Mouse (Mus musculus) telencephalon, adult 2 months (tissue): Measurements from ENCODE around the gene Aco2.
"Not testable (repeated sequence)": the region's sequence is repeated elsewhere in the genome, so short reads cannot be mapped to it uniquely, and the experiment has no call there.

Source experiments
- DNase-seq: peaks from one replicate; pipeline ENCODE4 v3.0.0-alpha.2; 2011; ENCODE audit warnings: low read depth, low spot score

Gene Aco2

DNA sequence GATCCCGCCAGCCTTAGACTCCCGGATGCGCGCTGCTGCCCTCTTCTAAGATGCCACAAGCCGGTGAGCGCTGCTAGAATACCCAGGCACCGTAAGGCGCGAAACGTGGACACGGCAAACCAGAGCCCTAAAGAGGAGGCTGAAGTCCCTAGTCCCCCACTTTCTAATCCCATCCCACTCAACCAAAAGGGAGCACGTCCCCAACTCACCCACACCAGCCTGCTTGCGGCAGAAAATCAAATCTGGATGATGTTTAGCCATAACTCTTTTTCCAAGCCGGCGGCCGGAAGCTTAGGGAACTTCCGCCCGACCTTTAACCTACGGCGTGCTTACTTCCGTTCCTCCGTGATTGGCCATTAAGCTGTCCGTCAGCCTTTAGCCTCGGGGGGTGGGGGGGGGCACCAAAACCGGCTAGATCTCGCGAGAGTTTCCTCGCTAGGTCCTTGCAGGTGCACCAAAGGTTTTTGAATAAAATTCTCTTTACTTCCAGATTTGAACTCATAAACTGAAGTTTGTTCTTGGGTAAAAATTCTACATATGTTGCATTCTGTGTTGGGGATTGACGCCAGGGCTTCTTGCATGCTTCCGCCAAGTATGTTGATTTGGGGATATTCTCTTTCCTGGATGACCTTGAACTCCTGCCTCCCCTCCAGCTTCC is 376 bp upstream of the Aco2 start, which contains the start of gene Phf5a:
Gene Phf5a (minus strand): TSS at position 308 of the 658 bp plus-strand sequence.
- DNase-seq: peak; percentile 98

DNA sequence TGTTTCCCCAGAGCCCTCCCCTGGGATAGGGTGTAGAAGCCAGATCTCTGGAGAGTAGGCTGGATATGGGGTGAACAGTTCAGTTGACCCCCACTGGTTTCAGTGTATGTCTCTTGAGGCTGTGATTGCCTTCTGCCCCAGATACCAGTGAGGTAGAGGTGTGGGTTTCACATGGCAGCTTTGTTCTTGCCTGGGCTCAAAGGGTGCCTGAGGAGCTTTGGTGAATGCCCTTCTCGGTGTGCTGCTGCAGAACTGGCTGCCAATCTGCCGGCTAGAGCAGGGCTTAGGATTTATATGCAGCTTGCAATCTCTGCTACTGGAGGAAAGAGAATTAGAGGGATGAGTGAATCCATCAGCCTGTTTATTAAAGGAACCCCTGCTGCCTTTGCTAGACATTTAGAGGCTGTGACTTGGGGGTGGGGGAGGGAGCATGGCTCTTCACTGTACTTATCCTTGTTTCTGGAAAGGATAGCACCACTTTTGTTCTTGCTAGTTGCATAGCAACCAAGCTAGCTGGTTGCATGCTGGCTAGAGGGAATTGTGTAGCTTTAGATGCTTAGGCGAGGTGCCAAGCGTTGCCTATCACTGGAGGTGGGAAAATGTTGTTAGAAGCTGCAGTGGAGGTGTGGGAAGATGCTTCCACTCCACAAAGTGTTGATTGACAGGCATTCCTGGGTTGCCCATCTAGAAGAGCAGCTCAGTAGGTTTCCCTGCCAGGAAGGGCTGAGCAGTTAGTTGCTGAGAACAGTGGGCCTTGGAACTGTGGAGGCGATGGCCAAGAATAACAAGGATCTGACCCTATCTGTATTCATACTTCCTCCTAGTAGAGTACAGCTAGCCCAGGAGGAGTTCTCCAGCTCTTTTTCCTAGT is 7.7 kb downstream of the Aco2 start:
- peak; percentile 93 for DNase-seq

DNA sequence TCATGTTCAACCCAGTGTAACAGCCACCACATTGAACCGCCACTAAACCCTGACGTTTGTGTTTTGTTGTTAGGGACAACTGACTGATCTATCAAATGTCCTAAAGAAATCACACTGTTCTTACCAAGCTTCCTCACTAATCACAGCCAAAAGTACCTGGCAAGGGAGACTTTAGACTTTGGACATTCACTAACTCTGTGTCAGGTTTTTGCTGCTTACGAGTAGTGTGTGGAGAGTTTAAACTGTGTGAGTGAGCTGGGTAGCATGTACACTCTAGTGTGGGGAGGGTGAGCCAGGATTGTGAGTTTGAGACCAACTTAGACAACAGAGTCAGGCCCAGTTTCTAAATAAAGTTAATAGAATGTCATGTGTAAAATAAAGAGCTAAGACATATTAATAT is 10.2 kb downstream of the Aco2 start:
- DNase-seq: no peak

DNA sequence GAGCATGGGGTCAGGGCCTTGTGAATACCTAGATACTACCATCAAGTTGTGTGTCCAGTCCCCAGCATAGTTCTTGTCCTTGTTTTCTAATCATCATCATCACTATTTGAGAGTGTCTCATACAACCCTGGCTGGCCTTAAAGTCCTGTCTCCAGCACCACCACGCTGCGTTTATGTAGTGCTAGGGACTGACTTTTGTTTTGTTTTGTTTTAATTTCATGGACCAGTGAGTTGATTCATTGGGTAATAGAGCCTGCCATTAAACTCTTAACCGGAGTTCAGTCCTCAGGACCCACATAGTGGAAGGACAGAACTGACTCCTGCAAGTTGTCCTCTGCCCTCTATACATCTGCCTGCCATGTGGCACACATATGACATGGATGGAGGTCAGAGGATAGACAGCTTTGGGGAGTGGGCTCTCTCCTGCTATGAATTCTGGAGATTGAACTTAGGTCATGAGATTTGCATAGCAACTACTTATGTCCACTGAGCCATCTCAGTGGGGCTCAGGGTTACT is 13.4 kb downstream of the Aco2 start:
- DNase-seq: no peak

DNA sequence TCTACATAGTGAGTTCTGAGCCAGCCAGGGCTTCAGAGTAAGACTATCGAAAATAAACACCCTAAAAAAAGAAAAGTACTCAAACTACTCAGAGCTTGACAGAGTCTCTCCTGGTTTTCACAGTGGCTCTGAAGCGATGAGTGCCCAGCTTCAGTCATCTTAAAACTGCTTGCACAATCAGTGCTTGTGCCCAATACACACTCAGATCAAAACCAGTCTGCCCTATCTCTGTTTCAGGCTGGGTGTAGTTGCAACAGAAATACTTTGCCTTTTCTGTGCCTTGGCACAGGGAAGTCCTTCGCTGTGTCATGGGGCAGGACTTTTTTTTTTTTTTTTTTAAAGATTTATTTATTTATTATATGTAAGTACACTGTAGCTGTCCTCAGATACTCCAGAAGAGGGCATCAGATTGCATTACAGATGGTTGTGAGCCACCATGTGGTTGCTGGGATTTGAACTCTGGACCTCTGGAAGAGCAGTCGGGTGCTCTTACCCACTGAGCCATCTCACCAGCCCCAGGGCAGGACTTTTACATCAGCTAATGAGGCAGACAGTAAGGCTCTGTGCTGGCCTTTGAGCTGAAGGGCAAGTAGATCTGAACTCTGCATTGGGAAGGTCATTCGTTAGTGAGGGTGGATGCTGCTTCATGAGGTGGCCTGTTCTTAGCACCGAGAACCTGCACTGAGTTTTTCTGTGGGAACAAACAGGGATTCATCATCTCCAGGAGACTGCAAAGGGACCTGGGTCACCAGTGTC is 14.9 kb downstream of the Aco2 start:
- no peak for DNase-seq

DNA sequence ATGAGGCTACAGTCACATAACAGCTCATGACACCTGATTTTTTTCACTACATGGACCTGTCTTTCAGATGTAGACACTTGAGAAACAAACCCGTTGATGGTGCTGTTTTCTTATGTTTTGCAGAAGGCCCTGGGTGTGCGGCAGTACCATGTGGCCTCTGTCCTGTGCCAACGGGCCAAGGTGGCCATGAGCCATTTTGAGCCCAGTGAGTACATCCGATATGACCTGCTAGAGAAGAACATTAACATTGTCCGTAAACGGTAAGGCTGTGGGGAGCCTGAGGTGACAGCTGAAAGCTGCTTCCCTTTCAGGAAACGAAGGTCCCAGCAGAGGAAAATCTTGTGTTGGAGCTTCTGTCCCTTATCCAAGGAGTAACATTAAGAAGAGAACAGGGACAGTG is 17.1 kb downstream of the Aco2 start:
- DNase-seq: no peak

DNA sequence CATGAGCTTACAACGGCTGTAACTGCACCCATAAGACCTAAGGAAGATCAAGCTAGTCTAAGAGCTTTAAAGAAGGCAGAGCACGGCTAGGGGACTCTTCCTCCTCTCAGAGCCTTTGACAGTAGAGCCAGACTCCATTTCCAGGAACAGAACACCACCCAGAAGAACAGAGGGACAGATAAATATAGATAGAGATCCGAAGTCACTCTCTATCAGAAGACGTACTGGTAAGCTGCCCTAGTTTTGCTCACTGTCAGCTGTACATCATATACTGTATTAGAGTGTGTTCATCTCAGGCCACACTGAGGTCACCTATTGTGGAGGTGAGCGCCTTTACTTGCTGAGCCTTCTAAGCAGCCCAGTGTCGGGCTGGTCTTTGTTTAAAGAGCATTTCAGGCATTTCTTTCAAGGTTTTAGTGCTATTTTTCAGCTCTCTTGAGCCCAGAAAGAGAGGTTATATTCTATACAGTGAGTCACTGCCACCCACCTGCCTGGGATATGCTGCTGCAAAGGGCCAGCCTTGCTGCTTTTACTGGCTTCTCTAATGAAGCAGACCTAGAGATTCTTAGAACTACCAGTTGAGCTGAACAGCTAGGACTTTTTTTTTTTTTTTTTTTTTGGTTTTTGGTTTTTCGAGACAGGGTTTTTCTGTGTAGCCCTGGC is 19.2 kb downstream of the Aco2 start:
- DNase-seq: peak; percentile 63

DNA sequence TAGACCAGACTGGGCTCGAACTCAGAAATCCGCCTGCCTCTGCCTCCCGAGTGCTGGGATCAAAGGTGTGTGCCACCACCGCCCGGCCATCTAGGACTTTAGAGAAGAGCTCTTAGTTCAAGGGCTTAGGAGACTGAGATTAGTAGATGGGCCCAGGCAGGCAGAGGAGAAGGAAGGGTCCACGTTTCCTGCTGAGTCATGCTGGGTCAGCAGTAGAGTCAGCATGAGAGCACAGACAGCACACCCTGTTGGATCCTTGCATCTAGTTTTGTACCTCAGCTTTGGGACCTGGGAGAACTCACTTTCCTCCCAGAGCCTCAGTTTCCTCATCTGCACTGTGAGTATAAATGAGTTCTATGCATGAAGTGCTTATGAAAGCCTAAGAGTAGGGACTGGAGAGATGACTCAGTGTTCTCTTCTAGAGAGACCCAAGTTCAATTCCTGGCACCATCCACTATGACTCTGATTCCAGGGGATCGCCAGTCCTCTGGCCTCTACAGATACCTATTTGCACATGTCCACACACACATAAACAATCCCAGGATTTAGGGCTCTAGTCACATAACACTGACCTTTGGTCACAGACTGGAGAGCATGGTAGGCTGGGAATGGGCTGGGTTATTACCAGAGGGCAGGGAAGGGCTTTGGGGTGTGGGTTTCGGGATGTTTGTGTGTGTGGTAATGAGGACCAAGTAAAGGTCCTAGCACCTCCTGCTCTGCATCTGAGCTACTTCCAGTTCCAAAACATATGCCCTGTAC is 19.9 kb downstream of the Aco2 start:
- no peak for DNase-seq

DNA sequence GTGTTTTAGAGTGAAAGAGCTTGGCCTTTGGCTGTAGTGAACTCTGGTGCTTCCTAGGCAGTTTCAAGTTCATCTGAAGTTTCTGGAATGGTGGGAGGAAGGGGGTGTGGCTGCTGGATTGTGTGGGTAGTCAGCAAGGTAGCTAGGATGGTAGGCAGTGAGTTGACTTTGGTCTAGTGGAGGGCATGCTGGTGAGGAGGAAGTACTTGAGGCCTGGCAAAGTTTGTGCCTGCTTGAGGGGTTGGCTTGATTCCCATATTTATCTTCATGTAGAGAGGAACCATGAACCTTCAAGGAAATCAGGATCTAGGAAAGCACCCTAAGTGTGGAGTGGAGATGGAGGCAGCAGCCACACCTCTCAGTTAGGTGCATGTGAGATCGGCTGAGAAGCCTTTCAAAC is 21.9 kb downstream of the Aco2 start:
- no peak for DNase-seq

DNA sequence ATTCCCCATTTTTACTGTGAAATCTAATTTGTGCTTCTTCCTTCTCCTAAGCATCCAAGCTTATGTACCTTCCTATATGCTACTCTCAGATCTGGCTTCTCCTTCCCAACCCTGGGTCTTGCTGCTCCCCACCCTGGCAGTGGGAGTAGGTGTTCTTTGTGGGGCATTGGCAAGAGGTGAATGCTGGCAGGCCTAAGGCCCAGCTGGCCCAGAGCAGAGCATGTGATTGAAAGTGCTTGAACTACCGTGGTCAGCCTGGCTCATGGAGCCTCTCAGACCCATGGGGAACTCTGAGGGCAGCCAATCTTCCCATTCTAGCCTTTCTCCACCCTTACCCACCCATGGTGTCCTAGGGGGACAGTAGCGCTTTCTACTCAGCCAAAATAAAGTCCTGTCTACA is 24.3 kb downstream of the Aco2 start:
- no peak for DNase-seq

DNA sequence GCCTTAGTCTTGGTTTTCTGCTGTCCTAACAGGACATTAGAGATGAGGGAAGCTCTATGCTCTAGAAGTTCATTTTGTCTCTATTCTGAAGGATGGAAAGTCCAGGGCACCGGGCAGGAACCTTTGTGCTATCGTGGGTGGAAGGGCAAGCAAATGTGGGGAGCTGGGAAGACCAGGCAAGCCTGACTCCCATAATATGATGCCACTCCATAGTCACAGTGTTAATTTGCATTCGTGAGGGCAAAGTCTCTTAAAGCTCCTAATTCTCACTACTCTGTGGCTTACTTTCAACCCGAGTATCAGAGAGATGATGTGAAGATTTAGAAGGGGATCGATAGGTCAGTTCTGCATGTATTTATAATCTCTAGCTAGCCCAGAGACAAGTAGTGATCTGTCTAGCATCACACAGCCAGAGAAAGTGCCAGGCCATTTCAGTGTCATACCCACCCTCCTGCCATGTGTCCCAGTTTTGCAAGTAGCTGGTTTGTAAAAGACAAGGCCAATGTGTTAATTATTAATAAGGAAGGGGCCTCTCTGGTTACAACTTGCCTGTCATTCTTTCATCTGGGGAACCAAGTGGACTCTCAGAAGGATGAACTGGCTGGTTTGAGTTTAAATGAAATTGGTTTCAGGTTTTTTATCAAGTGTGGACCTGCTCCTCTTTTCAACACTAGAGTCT is 25.6 kb downstream of the Aco2 start:
- no peak for DNase-seq

DNA sequence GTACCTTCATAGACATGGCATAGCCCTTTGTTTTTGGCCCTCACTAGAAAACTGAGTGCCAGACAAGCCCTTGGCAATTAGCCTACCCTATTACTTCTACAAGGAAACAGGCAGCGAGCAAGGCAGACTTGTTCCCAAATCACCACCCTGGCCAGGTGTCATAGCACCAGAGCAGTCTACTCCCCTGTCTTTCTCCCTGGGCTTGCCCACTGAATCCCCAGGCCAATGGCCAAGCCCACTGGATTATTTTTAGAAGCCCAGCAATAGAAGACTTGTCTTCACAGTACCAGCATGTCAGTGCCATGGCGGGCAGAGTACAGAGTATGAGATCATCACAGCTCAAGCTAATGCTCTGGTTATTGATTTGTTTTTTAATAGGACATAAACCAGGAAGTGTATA is 26.6 kb downstream of the Aco2 start:
- no peak for DNase-seq

DNA sequence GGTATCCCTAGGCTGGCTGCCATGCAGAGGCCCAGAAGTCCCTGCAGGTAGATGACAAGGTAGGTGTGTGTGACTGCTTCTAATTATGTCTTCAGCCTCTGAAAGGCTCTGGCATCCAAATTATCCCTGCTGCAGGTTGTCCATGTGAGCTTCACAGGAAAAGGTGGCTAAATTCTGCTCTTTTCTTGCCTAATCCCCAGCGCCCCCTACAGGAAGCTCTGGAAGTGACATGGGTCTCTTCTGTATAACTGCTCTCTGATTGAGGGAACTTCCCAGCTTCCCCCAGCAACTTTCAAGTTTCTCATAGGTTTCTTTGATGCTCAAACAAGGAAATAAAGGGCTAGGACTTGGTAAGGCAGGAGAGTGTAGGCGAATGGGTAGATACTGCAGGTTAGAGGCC is 32.8 kb downstream of the Aco2 start:
- DNase-seq: no peak

DNA sequence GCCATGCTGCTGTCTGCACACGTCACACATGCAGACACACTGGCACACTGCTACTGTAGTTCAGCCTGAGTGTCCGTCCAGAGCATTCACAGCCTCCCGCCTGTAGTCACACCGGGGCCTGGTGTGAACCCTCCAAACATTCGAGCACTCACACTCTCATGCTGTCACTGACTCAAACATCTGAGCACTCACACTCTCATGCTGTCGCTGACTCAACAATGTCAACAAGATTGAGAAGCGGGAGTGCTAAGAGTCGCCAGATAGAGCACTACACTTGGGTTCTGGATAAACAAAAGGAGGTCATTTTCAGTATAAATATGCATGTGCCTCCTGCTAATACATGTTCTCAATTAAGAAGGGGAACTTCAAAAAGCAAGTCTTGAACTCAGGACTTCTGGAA is 35.8 kb downstream of the Aco2 start:
- no peak for DNase-seq

DNA sequence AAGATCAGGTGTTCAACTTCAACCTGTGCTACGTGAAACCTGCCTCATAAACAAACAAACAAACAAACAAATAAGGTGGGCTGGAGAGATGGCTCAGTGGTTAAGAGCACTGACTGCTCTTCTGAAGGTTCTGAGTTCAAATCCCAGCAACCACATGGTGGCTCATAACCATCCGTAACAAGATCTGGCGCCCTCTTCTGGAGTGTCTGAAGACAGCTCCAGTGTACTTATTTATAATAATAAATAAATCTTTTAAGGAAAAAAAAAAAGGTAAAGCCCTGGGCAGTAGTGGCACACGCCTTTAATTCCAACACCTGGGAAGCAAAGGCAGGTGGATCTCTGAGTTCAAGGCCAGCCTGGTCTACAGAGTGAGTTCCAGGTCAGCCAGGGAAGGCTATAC is 36.7 kb downstream of the Aco2 start:
- DNase-seq: not testable (repeated sequence)

DNA sequence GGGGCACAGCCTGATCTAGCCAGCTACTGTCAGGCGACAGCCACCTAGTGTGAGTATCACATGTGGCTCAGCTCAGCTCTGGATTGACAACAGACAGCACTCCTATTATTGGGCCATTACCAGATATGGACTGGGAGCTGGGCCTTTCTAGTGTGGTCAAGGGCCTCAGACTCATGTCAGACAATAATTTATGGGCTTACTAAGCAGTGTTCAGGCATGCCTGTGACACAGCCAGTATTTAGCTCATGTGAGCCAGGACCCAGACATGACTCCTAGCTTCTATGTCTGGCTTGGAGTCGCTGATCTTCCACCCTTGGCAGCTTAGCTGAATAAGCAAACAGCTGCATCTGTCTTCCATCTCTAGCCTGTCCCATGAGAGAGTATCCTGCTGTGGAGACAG is 40.4 kb downstream of the Aco2 start:
- DNase-seq: no peak

DNA sequence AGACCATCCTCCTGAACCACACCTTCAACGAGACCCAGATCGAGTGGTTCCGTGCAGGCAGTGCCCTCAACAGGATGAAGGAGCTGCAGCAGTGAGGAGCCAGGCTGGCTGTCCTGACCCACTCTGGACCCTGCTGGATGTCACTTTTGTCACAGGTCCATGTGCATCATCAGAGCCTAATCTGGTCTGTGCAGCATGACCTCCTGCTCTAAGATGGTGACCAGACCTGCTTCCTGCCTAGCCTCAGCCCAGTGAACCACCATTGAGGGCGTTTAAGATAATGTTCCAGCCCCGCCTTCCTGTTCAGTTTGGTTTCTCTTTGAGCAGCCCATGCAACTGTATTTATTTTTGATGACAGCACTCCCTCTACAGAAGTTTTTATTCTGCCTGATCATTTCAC is 42.6 kb downstream of the Aco2 start:
- no peak for DNase-seq

DNA sequence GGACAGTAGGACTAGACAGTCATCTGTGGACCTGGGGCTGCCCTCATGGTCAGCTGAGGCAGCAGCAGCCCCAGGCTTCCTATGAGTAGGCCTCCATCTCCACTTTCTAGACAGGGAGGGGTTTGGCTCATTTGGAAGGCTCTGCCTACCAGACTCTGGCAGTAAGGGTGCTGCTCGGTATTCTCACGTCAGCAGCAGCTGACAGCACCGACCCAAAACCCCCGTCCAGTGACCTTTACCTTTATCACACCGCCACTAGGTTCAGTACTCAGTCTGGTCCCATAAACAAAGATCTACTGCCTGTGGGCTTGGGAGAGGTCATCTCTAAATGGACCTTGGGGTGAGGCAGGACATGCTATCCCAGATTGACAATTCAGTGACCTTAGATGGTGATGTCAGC is 43.6 kb downstream of the Aco2 start:
- DNase-seq: no peak

DNA sequence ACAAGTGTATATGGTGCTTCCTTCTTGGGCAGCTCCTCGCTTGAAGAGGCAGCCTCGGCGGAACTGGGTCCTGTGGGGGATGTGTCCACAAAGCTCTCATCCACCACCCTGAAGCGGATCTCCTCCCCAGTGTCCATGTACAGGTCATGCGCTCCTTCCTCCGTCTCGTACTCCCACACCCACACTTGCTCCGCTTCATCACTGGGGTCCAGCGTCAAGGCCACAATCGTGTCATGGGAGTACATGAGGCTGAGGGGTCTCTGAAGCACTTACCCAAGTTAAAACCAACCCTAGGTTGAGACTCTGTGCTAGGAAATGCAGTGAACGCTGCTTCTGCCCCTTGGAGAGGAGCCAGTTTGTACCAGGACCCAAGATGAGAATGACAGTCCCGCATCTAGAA is 45.1 kb downstream of the Aco2 start:
- DNase-seq: no peak
